Mouse (Mus musculus) megakaryocyte, embryonic 14.5 days (primary cell): ENCODE results near the gene Slc43a2.

Source experiments
- FLI1 ChIP-seq: IDR thresholded peaks from 2 replicates; pipeline ENCODE4 v1.6.1; 2012; ENCODE audit warnings: low read length, inconsistent platforms, mixed read lengths
- GATA1 ChIP-seq: IDR thresholded peaks from 3 replicates; pipeline ENCODE4 v1.6.1; 2012; ENCODE audit warnings: mixed read lengths, low read length, inconsistent platforms, borderline replicate concordance

DNA sequence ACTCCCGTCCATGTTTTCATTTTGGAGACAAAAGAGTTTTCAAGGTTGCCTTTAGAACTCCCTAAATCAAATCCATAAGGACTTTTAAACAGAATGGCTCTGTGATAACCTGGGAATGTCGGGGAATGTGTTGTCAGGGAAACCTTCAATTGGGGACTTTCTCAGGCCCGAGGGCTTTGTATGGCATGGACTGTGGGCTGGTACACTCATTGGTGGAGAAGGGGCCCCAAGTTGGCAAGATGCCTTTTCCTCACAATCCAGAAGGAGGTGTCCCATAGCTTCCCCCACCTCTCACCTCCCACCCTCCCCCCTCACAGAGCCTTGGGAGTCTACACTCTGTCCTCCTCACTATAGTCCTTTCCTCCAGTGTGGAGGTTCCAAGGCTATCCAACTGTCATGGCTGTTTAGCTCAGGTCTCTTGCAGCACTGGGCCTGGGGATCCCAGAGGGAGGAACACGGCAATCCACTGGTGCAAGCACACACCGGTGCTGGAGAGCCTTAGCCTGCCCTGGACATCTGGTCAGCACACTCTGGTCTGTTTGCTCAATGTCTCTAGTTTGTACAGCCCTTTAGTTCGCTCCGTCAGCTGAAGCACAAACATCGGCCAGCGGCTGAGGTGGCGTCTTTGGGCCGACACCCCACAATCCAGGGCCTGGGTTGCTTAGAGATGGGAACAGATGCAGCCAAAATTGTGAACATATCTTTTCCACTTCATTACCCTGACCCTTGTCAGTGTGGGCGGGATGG is 18.9 kb downstream of the Slc43a2 start:
- no peak for TF ChIP-seq GATA1
- TF ChIP-seq FLI1 = no peak
